Comparison of ENCODE assay signal across 30 mouse cellular contexts in the genomic region with DNA sequence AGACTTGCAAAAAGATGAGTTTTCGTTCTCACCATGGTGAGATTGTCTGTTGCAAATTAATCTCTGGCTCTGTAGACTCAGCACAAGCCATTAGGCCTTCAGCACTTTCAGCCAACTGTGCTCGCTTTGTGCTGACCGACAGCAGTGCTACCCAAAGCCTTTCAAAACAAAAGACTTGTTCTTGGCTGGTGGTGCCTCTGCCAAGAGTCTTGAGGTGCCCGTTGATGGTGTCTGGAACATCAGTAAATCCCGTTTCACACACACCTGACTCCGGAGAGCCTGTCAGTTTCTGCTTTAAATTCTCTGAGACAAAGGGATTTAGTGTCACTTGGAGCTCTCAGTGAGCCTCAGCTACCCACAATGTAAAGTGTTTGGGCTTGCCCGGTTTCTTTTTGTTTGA. TPM values are rescaled to one million over a fixed set of nuclear protein-coding genes. Genes with fewer than 3 reads are reported as not detected.
"Had no signal": no experiment of that assay in that cellular context is flagged by ENCODE, and none has a peak within 500 bp of the region (broad histone marks: within the 10 kb centered on the region; RNA-seq: fewer than 3 reads in every experiment).

No protein-coding gene starts in this region.

- DNase-seq: cerebellum, adult 8-10 months; cerebellum, adult 9-10 months; cerebellum, adult 9-11 months; cerebellum, postnatal 10 days; cerebellum, postnatal 14 days; cerebellum, postnatal 25 days; cerebellum, postnatal 36 days; embryo, embryonic 11 days; forebrain, postnatal 0 days; gastrocnemius, adult 2 months; gastrocnemius, postnatal 10 days; gastrocnemius, postnatal 14 days; gastrocnemius, postnatal 25 days; gastrocnemius, postnatal 36 days; heart, adult 11 months; heart, adult 18-20 months; heart, adult 2 months had no signal

- H3K4me3 ChIP-seq: embryonic facial prominence, embryonic 10.5 days; embryonic facial prominence, embryonic 12.5 days; embryonic facial prominence, embryonic 13.5 days; embryonic facial prominence, embryonic 15.5 days; erythroblast, embryonic 14.5 days; forebrain, embryonic 10.5 days; forebrain, embryonic 12.5 days; forebrain, embryonic 13.5 days; forebrain, embryonic 15.5 days; gastrocnemius, adult 2 months; heart, adult 2 months had no signal

- H3K4me1 ChIP-seq: embryonic facial prominence, embryonic 10.5 days; embryonic facial prominence, embryonic 12.5 days; embryonic facial prominence, embryonic 13.5 days; embryonic facial prominence, embryonic 15.5 days; forebrain, embryonic 10.5 days; forebrain, embryonic 12.5 days; forebrain, embryonic 13.5 days; forebrain, embryonic 15.5 days had no signal

RNA-seq across cellular contexts. Expression of a gene that starts 6.2 kb away (rescaled TPM):
- polyA plus RNA-seq: embryonic facial prominence, embryonic 10.5 days; embryonic facial prominence, embryonic 11.5 days; erythroblast, embryonic 14.5 days; forebrain, embryonic 10.5 days; forebrain, embryonic 11.5 days; forebrain, embryonic 12.5 days; forebrain, embryonic 13.5 days; forebrain, embryonic 14.5 days; forebrain, embryonic 15.5 days; forebrain, embryonic 16.5 days; forebrain, postnatal 0 days had no signal

RNA-seq across cellular contexts. Expression of a gene that starts 26.7 kb away (rescaled TPM):
- polyA plus RNA-seq: embryonic facial prominence, embryonic 11.5 days; erythroblast, embryonic 14.5 days had no signal
